Mouse (Mus musculus): Measurements from ENCODE around the gene Tmem25.

DNA sequence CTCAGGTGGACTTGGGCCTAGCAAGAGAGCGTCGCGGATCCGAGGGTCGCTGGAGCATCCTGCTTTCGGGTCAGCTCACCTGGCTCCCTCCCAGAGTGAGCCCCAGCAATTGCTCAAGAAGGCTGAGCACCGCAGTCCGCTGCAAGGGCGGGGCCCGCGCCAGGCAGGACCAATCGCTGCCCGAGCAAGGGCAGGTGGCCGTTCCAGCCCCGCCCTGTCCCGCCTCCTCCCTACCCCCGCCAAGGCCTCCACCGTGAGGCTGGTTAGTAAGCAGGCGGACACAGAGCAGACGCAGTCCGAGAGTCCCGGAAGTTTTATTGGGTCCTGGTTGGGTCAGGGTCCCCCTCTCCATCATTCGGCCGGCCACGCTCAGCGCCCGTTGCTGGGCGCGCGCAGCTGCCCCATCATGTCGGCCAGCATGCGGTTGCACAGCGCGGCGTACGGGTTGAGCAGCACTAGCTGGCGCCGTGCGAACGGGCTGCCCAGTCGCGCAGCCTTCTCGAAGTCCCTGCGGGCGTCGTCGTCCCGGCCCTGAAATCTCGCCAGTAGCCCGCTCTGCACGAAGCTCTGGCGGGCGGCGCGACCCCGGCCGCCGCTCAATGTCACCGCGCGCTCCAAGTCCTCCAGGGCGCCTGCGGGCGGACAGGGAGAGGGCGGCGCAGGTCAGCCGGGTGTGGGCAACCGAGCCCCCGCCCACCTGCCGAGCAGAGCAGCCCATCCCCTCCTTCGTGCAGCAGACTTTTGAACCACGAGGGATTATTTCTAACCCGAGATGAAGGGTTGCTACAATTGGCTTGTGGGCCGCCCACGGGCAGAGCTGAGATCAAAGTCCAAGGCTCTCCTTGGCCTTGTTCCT lies at the start of gene Tmem25:
- TF ChIP-seq POLR2AphosphoS5 (IDR thresholded peaks at IDR 0.05; ENCODE audit: insufficient replicate concordance, low read depth, low read length) (no peak), CTCF (IDR thresholded peaks at IDR 0.05; ENCODE audit: low read depth, low read length) (no peak), TAL1 (conservative IDR thresholded peaks at IDR 0.05; ENCODE audit: low read depth, low read length) (no peak)

All from G1E (cell line).